Mouse (Mus musculus): ENCODE data around the gene Hist1h2br.
"Not testable (repeated sequence)": the region's sequence is repeated elsewhere in the genome, so short reads cannot be mapped to it uniquely, and the experiment has no call there.

- TF ChIP-seq CTCF (IDR thresholded peaks at IDR 0.05; ENCODE audit: control insufficient read depth, insufficient read depth, insufficient replicate concordance, low read depth, low read length); POLR2A (IDR thresholded peaks at IDR 0.05; ENCODE audit: control insufficient read depth, low read depth, low read length): not testable (repeated sequence)
Measured at GRCm38 (mm10) chr13:21865503-21865902, 32.0 kb downstream of the Hist1h2br start.

Measured in testis, adult 2 months (tissue).